Mouse (Mus musculus): Measurements from ENCODE around the gene Gm28038. TPM values are rescaled to one million over a fixed set of nuclear protein-coding genes. Genes with fewer than 3 reads are reported as not detected.

The Gm28038 gene
- polyA plus RNA-seq (2017; shearing (Covaris generic)) = not detected

DNA sequence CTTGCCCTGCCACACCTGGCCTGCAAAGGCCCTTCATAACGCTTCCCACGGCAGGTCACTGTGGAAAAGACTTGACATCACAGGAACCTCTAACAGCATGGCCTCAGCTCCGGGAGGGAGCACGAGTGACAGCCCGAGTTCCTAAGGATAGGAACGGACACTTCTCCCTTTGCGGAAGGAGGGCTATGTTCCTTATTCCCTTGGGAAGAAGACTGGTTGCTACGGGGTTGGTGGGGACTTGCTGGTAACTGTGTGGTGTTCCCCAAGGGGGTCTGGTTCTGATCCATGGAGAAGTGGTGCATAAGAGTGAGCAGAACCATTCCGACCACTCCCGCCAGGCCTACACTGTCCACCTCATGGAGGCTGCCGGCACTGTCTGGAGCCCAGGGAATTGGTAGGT is at the start of gene Gm28038:
Gene Gm28038, plus strand, starts transcription at position 301 of the 400 bp plus-strand sequence.

DNA sequence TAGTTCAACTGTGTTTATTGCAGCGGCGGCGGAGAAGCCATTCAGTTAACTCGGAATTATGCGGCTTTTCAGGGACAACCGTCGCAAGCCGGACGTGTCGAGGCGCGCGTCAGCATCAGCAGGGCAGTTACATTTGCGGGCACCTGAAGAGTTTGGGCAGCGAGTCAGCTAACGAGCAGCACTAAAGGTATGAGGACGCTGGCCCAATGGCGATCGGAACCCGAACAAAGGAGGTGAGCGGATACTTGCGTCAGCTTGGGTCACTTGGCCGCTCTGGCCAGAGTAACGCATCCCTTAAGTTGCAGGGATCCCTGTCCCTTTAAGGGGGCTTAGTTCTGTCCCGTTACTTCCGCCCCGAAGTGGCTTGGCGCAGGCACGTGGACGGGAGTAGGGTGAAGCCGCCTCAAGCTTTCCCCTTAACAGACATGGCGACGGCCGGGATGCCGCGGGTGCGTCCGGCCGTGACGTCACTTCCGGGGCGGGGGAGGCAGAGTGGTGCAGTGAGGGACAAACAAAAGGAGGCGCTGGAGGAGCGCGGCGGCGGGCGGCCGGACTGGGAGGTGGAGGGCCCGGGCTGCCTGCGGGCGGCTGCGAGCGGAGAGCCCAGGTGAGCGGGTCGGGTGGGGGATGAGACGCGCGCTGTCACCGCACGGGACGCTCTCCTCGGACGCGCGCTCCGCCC is 43.5 kb upstream of the Gm28038 start, which contains the start of gene Lrrc8a:
Gene Lrrc8a, plus strand, starts transcription at position 517 of the 682 bp plus-strand sequence.

DNA sequence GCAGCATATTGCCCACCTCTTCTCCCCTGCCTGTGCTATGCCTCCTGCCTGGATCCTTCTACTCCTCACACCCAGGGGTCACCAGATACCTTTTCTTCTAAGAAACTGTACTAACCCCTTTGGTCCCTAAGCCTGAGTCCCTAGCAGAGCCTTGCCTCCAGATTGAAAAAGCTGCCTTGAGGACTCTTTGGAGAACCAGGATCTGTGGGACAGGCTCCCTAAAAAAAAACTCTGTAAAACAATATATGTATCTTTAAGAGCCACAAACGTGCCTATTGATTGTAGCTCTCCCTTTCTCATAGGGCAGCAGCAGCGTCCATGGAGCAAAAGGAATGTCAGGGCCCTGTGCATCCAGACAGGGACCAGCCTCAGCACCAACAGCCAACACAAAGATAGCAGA is 40.6 kb upstream of the Gm28038 start, which contains the start of gene Gm28035:
Gene Gm28035, plus strand, starts transcription at position 301 of the 400 bp plus-strand sequence.

DNA sequence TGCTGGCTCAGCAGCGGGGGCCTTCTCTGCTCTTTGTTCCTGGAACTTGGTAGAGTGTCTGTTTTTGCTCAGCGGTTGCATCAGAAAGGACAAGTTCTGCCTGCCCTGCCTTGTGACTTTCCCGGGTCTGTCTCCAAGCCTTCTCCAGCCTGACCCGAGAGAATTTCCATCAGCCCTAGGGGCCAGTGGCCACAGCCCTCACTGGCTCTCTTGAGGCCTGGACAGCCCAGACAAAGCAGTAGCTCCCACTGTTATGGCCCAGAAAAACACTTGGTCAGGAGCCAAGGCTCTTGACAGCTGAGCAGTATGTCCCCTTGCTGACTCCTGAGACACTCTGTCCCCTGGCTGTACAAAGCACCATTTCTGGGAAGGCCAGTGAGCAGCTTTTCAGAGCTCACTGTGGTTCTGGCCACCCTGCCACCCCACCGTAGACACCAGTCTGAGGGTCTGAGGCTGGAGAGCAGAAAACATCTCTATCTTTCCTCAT is 15.0 kb upstream of the Gm28038 start, which contains the start of gene Phyhd1:
Gene Phyhd1, plus strand, starts transcription at position 437 of the 487 bp plus-strand sequence.

DNA sequence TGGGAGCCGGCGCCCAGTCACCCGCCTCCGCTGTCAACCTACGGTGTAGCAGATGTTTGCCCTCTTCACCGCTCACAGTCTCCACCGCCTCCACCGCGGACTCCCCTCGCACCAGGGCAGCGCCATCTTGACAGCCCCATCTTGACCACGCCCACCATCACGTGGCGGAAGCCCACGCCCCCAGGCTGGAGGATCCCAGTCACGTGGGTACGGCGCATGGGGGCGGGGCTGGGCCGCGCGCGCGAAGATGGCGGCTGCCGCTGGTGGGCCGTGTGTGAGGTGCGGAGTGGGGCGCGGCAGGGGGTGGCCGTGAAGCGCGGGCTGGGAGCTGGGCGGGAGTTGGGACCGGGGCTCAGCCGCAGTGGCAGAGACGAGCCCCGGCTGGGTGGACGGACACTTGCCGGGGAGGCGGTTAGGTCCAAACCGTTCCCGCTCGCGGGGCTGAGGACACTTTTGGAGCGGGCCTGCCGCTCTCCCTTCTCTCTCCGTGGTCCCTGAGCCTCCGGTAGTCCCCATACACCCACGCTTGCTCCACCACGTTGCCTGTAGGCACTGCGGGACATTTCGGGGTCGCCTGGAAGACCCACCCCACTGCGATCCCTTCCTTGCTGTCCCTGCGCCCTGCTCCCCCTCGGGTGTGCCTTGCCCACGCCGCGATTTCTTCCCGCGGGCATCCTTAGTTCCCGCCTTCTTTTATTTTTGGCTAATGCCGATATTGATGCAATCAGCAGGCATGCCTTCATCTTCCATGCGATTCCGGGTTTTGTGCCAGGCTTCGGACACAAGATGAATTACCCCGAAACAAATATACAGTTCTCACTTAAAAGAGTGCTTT is 5.6 kb downstream of the Gm28038 start, which contains the start of the genes Dolk and Nup188:
Gene Dolk, minus strand, starts transcription at position 143 of the 835 bp plus-strand sequence.
Gene Nup188, plus strand, starts transcription at position 206 of the 835 bp plus-strand sequence.

Other genes with a start within 250 kb of the Gm28038 start
- gene Wdr34, start 232.2 kb upstream of the Gm28038 start, polyA plus RNA-seq (2017; shearing (Covaris generic)) = 1 to 10 TPM in 1 of 2 experiments, under 1 TPM in 1; 0.93 to 1.4 TPM
- gene Set, start 223.7 kb upstream of the Gm28038 start, polyA plus RNA-seq (2017; shearing (Covaris generic)) = 100 to 1,000 TPM; 308 to 386 TPM
- gene Pkn3, start 203.4 kb upstream of the Gm28038 start, polyA plus RNA-seq (2017; shearing (Covaris generic)) = under 1 TPM; 0.43 to 0.75 TPM
- 10 to 100 TPM; 29.0 to 33.8 TPM for gene Zdhhc12, start 187.4 kb upstream of the Gm28038 start, polyA plus RNA-seq (2017; shearing (Covaris generic))
- gene Zer1, start 156.5 kb upstream of the Gm28038 start, polyA plus RNA-seq (2017; shearing (Covaris generic)) = 10 to 100 TPM; 52.2 to 53.4 TPM
- gene Tbc1d13, start 147.3 kb upstream of the Gm28038 start, polyA plus RNA-seq (2017; shearing (Covaris generic)) = 1 to 10 TPM; 6.2 to 7.8 TPM
- 10 to 100 TPM; 15.3 to 20.4 TPM for gene Endog, start 109.5 kb upstream of the Gm28038 start, polyA plus RNA-seq (2017; shearing (Covaris generic))
- gene Spout1, start 102.6 kb upstream of the Gm28038 start, polyA plus RNA-seq (2017; shearing (Covaris generic)) = 10 to 100 TPM; 27.5 to 36.4 TPM
- 10 to 100 TPM in 1 of 2 experiments, 1 to 10 TPM in 1; 9.9 to 10.6 TPM for gene Kyat1, start 75.2 kb upstream of the Gm28038 start, polyA plus RNA-seq (2017; shearing (Covaris generic))
- gene Lrrc8a, start 43.3 kb upstream of the Gm28038 start, polyA plus RNA-seq (2017; shearing (Covaris generic)) = 1 to 10 TPM; 7.7 to 9.7 TPM
- gene Gm28035, start 40.5 kb upstream of the Gm28038 start, polyA plus RNA-seq (2017; shearing (Covaris generic)) = 1 to 10 TPM; 2.3 to 4.6 TPM
- 1 to 10 TPM; 4.9 to 8.1 TPM for gene Phyhd1, start 14.8 kb upstream of the Gm28038 start, polyA plus RNA-seq (2017; shearing (Covaris generic))
- 10 to 100 TPM; 15.1 to 17.4 TPM for gene Dolk, start 5.3 kb downstream of the Gm28038 start, polyA plus RNA-seq (2017; shearing (Covaris generic))
- gene Nup188, start 5.4 kb downstream of the Gm28038 start, polyA plus RNA-seq (2017; shearing (Covaris generic)) = 10 to 100 TPM; 16.5 to 22.0 TPM
- 100 to 1,000 TPM; 116 to 126 TPM for gene Sh3glb2, start 78.3 kb downstream of the Gm28038 start, polyA plus RNA-seq (2017; shearing (Covaris generic))
- 10 to 100 TPM in 1 of 2 experiments, 1 to 10 TPM in 1; 4.9 to 12.4 TPM for gene Miga2, start 83.2 kb downstream of the Gm28038 start, polyA plus RNA-seq (2017; shearing (Covaris generic))
- gene Dolpp1, start 111.2 kb downstream of the Gm28038 start, polyA plus RNA-seq (2017; shearing (Covaris generic)) = 10 to 100 TPM; 20.8 to 30.3 TPM
- gene Crat, start 134.8 kb downstream of the Gm28038 start, polyA plus RNA-seq (2017; shearing (Covaris generic)) = 1 to 10 TPM; 7.5 to 8.8 TPM
- gene Ptpa, start 135.0 kb downstream of the Gm28038 start, polyA plus RNA-seq (2017; shearing (Covaris generic)) = 100 to 1,000 TPM in 1 of 2 experiments, 10 to 100 TPM in 1; 78.2 to 113 TPM
- gene Ier5l, start 193.2 kb downstream of the Gm28038 start, polyA plus RNA-seq (2017; shearing (Covaris generic)) = under 1 TPM; 0.09 to 0.29 TPM